ENCODE assay signal across 9 mouse cellular contexts in genomic region chr16:22022122-22022521, GRCm38 (mm10). TPM values are rescaled to one million over a fixed set of nuclear protein-coding genes. Genes with fewer than 3 reads are reported as not detected.
DNase-seq lines count a peak whose midpoint lies in the region; TF ChIP-seq lines count a peak whose summit lies in the region.
"Had no signal": no experiment of that assay in that cellular context is flagged by ENCODE, and none has a peak within 500 bp of the region (broad histone marks: within the 10 kb centered on the region; RNA-seq: fewer than 3 reads in every experiment).

No protein-coding gene starts in this region.

- H3K4me1 ChIP-seq in cortical plate, adult 2 months (ENCODE audit: control insufficient read depth, insufficient read depth, low read length): no peaks in the 10 kb centered on the region

- TF ChIP-seq POLR2A in cortical plate, adult 2 months (IDR thresholded peaks at IDR 0.05; ENCODE audit: extremely low read depth, insufficient read depth, low read length): no peak

- 0 out of 2 replicates have a peak, but pooled peaks have one; percentile 5 for TF ChIP-seq CTCF in cortical plate, adult 2 months (IDR thresholded peaks at IDR 0.05; ENCODE audit: extremely low read depth, insufficient read depth, low read length)

- peak; percentile 23 for DNase-seq in heart, postnatal 4 days
- no peak for DNase-seq in heart, adult 9 months (ENCODE audit: low spot score in 2 of 2)
- peak; percentile 9 for DNase-seq in spleen, adult 12 weeks (ENCODE audit: low spot score)
- no peak for DNase-seq in spleen, postnatal 36 days (ENCODE audit: low spot score in 2 of 2)
- peak; percentile 67 for DNase-seq in thymus, postnatal 4 days
- no peak for DNase-seq in Muller cell, postnatal 12 days (ENCODE audit: inconsistent ontology term)
- no peak for DNase-seq in urinary bladder, postnatal 4 days (ENCODE audit: low spot score in 2 of 2)

- H3K4me3 ChIP-seq in cortical plate, adult 2 months (ENCODE audit: insufficient read depth, low read length): no peak overlapping the region
- H3K4me3 ChIP-seq: erythroblast, embryonic 14.5 days had no signal

- H3K27ac ChIP-seq in cortical plate, adult 2 months (ENCODE audit: insufficient read depth, low read length): no peak overlapping the region

RNA-seq across cellular contexts. Expression of gene Senp2, which starts 12.8 kb away (rescaled TPM):
- 10 to 100 TPM; 25.5 to 26.7 TPM for total RNA-seq in heart, postnatal 4 days (2021)
- polyA plus RNA-seq in cortical plate, adult 2 months (2012; rRNA removed): 61.0 and 63.8 TPM in 2 replicates

RNA-seq across cellular contexts. Expression of gene Liph, which starts 26.7 kb away (rescaled TPM):
- total RNA-seq in heart, postnatal 4 days (2021): under 1 TPM in 1 of 2 experiments, not detected in 1; 0.17 TPM
- 0.33 and 0.78 TPM in 2 replicates for polyA plus RNA-seq in cortical plate, adult 2 months (2012; rRNA removed)

Comparison
In these comparisons a context has a peak if more than half of its experiments do, and no peak if none do; other contexts are left out.
1. DNase-seq: peak in heart, postnatal 4 days (single experiment), spleen, adult 12 weeks (single experiment) and thymus, postnatal 4 days (single experiment); none in heart, adult 9 months (0 of 2), spleen, postnatal 36 days (0 of 2), Muller cell, postnatal 12 days (single experiment) and urinary bladder, postnatal 4 days (0 of 2).